Mouse (Mus musculus) forebrain, postnatal 0 days (tissue): ENCODE results near the gene Tnfrsf11a. TPM values are rescaled to one million over a fixed set of nuclear protein-coding genes. Genes with fewer than 3 reads are reported as not detected.
"Not testable (repeated sequence)": the region's sequence is repeated elsewhere in the genome, so short reads cannot be mapped to it uniquely, and the experiment has no call there.

Source experiments
- ATAC-seq: fragments of 200-750 bp; cut with Nextera tagmentation; 2 replicates; pipeline ENCODE4 v1.8.0; 2017; ENCODE audit warnings: mild to moderate bottlenecking, moderate library complexity
- DNase-seq: peaks from one replicate; pipeline ENCODE4 v3.0.0-alpha.2; 2015
- H3K27ac ChIP-seq: fragments of 300-500 bp; sonication (generic); 2 replicates; pipeline ENCODE4 v1.5.1; 2014; ENCODE audit warnings: low read depth, mild to moderate bottlenecking, antibody characterized with exemption, low read length, moderate library complexity, mixed read lengths
- H3K27me3 ChIP-seq: fragments of 300-500 bp; sonication (generic); 2 replicates; pipeline ENCODE4 v1.6.1; 2014; ENCODE audit warnings: mild to moderate bottlenecking, low read length, mixed read lengths; ENCODE audit not compliant: insufficient read depth
- H3K36me3 ChIP-seq: fragments of 300-500 bp; sonication (generic); 2 replicates; pipeline ENCODE4 v1.6.1; 2014; ENCODE audit warnings: mild to moderate bottlenecking, moderate library complexity; ENCODE audit not compliant: insufficient read depth
- H3K4me1 ChIP-seq: fragments of 300-500 bp; sonication (generic); 2 replicates; pipeline ENCODE4 v1.6.1; 2014; ENCODE audit warnings: antibody characterized with exemption; ENCODE audit not compliant: insufficient read depth
- H3K4me2 ChIP-seq: fragments of 300-500 bp; sonication (generic); 2 replicates; pipeline ENCODE4 v1.6.1; 2014; ENCODE audit warnings: low read depth, mild to moderate bottlenecking, moderate library complexity
- H3K4me3 ChIP-seq: fragments of 300-500 bp; sonication (generic); 2 replicates; pipeline ENCODE4 v1.5.1; 2014; ENCODE audit warnings: low read depth, low read length, mixed read lengths
- H3K9ac ChIP-seq: fragments of 300-500 bp; sonication (generic); 2 replicates; pipeline ENCODE4 v1.6.1; 2014; ENCODE audit warnings: mild to moderate bottlenecking
- H3K9me3 ChIP-seq: fragments of 300-500 bp; sonication (generic); 2 replicates; pipeline ENCODE4 v1.6.1; 2016; ENCODE audit warnings: low read length
- CTCF ChIP-seq: sonication (generic); IDR thresholded peaks from 2 replicates; pipeline ENCODE4 v1.5.1; 2016; ENCODE audit warnings: antibody characterized with exemption, control low read depth, low read depth
- WGBS: fragments of 180-500 bp; shearing (Covaris S2); extraction: QIAGEN DNeasy Blood & Tissue Kit; methylation state at CpG from one replicate; pipeline ENCODE4 v1.1.7; 2014; 5-methylcytosine and 5-hydroxymethylcytosine counted together
- polyA plus RNA-seq: library from polyadenylated mRNA; unstranded; fragments of >200 nt; fragmentation: Nextera tagmentation; extraction: Ambion mirVana; gene quantifications from 2 replicates; pipeline ENCODE4 v1.2.1, GENCODE M21; 2015
- total RNA-seq: library from RNA; depleted of rRNA; stranded (reverse); fragments of >200 nt; gene quantifications from 2 replicates; pipeline ENCODE4 v1.2.3, GENCODE M21; 2014

Gene Tnfrsf11a
- total and polyA plus RNA-seq, 2 experiments from 2014 or later: 0.62 to 2.3 TPM

GRCm38 (mm10) chr1:105748091-105748799, 32.3 kb upstream of the Tnfrsf11a start:
- Histone ChIP-seq H3K4me3 (no peak overlapping the region), H3K9ac (no peak overlapping the region), H3K4me1 (no peaks in the 10 kb centered on the region), H3K36me3 (peaks cover 49% of the 10 kb centered on the region), H3K4me2 (no peak overlapping the region), H3K27ac (no peak overlapping the region), H3K27me3 (no peaks in the 10 kb centered on the region), H3K9me3 (no peaks in the 10 kb centered on the region)
- ATAC-seq (no peak), DNase-seq (no peak)
- 96% methylated on average over 4 of the region's 4 CpGs for WGBS
- no peak for TF ChIP-seq CTCF

- Histone ChIP-seq H3K9ac (no peak overlapping the region), H3K36me3 (peaks cover 28% of the 10 kb centered on the region), H3K27me3 (no peaks in the 10 kb centered on the region), H3K4me2 (no peak overlapping the region), H3K27ac (no peak overlapping the region), H3K9me3 (no peaks in the 10 kb centered on the region), H3K4me3 (no peak overlapping the region), H3K4me1 (no peaks in the 10 kb centered on the region)
- no peak for ATAC-seq
- 73% methylated on average over 4 of the region's 4 CpGs for WGBS
- no peak for TF ChIP-seq CTCF
- DNase-seq: no peak
Measured at GRCm38 (mm10) chr1:105752196-105752595, 28.3 kb upstream of the Tnfrsf11a start.

DNA sequence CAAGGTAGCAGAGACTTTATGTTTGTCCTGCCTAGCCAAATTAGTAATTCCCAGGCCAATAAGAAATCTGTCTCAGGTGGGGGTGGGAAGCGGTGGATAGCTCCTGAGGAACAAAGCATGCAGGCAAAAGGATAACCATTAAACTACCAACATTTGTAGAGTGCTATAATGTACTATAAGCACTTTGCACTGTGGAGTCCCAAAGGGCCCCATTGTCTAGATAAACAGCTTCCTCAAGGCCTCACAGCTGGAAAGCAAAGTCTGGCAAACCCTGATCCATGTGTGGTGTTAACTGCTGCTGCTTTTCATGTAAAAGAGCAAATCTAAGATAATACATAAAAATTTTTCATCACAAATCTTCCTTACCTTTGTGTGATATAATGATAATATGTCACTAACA, 27.6 kb upstream of the Tnfrsf11a start:
- no peaks in the 10 kb centered on the region for H3K4me1 ChIP-seq
- no peak overlapping the region for H3K4me2 ChIP-seq
- no peak overlapping the region for H3K4me3 ChIP-seq
- 98% methylated on average over 1 of the region's 1 CpGs for WGBS
- H3K9me3 ChIP-seq: no peaks in the 10 kb centered on the region
- ATAC-seq (no peak), DNase-seq (no peak)
- peaks cover 24% of the 10 kb centered on the region; the same call in 1 of the 2 replicates for H3K36me3 ChIP-seq
- H3K9ac ChIP-seq: no peak overlapping the region
- no peaks in the 10 kb centered on the region for H3K27me3 ChIP-seq
- no peak for TF ChIP-seq CTCF
- no peak overlapping the region for H3K27ac ChIP-seq

- no peak for TF ChIP-seq CTCF
Measured at GRCm38 (mm10) chr1:105758798-105759197, 21.7 kb upstream of the Tnfrsf11a start.

DNA sequence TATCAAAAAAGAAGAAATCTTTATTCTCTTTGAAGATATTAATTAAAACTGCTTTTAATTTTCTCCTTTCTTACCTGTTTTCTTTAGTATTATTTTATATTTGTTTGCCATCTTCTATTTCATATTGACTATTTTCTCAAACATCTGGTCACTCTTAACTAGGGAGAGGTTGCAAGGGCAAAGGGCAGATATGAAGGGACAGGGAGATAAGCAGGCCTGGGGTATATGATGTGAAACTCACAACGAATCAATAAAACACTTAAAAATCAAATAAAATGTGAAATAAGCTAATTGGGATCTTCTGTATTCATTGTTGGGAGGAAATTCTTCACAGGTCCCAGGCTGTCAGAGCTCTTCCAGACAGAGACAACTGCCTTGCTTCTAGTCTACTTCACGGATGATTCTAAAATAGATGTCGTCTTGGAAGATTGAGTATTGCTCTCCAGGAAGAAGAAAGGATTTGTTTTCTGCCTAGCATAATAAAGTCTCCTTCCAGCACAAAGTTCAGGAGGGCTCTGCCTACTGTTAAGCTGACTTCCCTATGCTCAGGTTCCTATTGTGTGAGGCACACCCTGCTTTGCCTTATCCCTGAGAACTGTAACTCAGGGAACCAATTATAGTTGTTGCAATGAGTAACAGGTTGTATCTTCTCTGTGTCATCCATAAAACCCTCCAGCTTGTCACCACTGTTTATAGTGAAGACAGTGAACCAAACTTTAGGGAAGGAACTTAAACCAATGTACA, 20.9 kb upstream of the Tnfrsf11a start:
- Histone ChIP-seq H3K4me3 (no peak overlapping the region), H3K9ac (no peak overlapping the region), H3K27me3 (no peaks in the 10 kb centered on the region), H3K9me3 (no peaks in the 10 kb centered on the region), H3K27ac (no peak overlapping the region), H3K36me3 (no peaks in the 10 kb centered on the region), H3K4me2 (no peak overlapping the region), H3K4me1 (no peaks in the 10 kb centered on the region)
- 91% methylated on average over 3 of the region's 3 CpGs for WGBS
- TF ChIP-seq CTCF: no peak
- no peak for DNase-seq
- ATAC-seq: no peak

More at GRCm38 (mm10) chr1:105758798-105759197, 21.7 kb upstream of the Tnfrsf11a start:
- H3K4me3 ChIP-seq: no peak overlapping the region
- no peaks in the 10 kb centered on the region for H3K36me3 ChIP-seq
- H3K27me3 ChIP-seq: no peaks in the 10 kb centered on the region
- DNase-seq (no peak), ATAC-seq (no peak)
- H3K4me2 ChIP-seq: no peak overlapping the region
- no peaks in the 10 kb centered on the region for H3K9me3 ChIP-seq
- 93% methylated on average over 4 of the region's 4 CpGs for WGBS
- no peak overlapping the region for H3K27ac ChIP-seq
- no peak overlapping the region for H3K9ac ChIP-seq
- H3K4me1 ChIP-seq: no peaks in the 10 kb centered on the region

- ATAC-seq (0 out of 2 replicates have a peak, but pooled peaks have one; percentile 14), DNase-seq (no peak)
- Histone ChIP-seq H3K4me1 (no peaks in the 10 kb centered on the region), H3K9me3 (no peaks in the 10 kb centered on the region), H3K27me3 (no peaks in the 10 kb centered on the region), H3K27ac (no peak overlapping the region), H3K9ac (no peak overlapping the region), H3K4me2 (no peak overlapping the region), H3K4me3 (no peak overlapping the region), H3K36me3 (no peaks in the 10 kb centered on the region)
- TF ChIP-seq CTCF: no peak
- 78% methylated on average over 8 of the region's 8 CpGs for WGBS
Measured at GRCm38 (mm10) chr1:105765586-105765985, 14.9 kb upstream of the Tnfrsf11a start.

- H3K9me3 ChIP-seq, H3K4me2 ChIP-seq, H3K4me1 ChIP-seq, H3K27ac ChIP-seq, H3K9ac ChIP-seq, H3K27me3 ChIP-seq, H3K36me3 ChIP-seq, H3K4me3 ChIP-seq, DNase-seq: not testable (repeated sequence)
- 0 out of 2 replicates have a peak, but pooled peaks have one; percentile 8 for ATAC-seq
- 84% methylated on average over 9 of the region's 9 CpGs for WGBS
Measured at GRCm38 (mm10) chr1:105766099-105766498, 14.4 kb upstream of the Tnfrsf11a start.
